Mouse (Mus musculus) CD4-positive, CD25-positive, alpha-beta regulatory T cell, adult 2 months (primary cell): ENCODE data around the gene Cacna1s.

Experiments used
- DNase-seq: peaks from one replicate; pipeline ENCODE4 v3.0.0-alpha.2; 2012; ENCODE audit warnings: low read depth, low spot score

Cacna1s gene

DNA sequence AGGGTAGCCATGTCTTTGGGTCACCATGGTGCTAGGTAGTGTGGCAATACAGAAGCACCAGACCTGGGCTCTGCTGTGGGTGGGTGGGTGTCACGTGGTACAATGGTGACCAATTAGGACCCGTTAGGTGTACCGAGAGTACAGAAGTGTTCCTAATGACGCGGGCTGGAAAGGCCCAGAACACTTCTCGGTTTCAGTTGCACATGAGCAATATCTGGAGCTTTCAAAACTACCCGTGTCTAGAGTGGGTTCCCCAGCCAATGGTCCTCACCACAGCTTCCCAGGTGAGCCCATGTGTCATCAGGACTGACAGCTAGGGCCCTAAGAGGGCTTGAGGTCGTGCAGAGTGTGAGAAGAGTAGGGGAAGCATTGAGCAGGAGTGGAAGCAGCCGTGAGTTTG is 64.5 kb downstream of the Cacna1s start:
- peak; percentile 73 for DNase-seq

GRCm38 (mm10) chr1:136118875-136119274 is 66.3 kb downstream of the Cacna1s start:
- peak; percentile 59 for DNase-seq

DNA sequence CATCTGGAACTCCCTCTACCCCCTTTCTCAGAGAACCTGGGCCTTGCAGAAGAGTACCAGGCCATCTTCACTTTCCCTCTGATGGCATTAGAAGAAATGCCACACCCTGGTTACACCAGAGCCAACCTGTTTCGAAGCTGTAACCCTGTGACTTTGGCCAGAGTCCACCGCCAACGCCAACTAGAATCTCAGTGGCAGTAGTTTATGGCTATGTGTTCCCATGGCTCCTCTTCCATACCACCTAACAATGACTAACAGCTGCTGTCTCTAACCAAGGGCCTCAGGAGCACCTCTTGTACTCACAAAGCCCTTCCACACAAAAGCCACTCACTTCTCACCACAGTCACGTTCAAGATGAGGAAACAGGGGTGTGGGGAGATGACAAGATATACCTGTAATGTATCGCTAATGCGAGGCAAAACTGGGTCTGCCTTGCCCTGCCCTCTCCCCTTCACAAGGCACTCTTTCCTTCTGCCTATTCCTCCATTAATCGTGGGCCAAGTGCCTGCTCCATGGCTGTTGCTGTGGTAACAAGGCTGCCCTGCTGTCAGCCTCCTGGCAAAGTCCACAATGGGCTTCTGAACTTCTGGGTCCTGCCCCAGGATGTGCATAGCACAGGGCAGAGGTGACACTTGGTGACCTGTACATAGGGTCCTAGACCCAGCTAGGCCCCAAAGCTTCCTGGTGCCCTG is 67.2 kb downstream of the Cacna1s start:
- DNase-seq: no peak

DNA sequence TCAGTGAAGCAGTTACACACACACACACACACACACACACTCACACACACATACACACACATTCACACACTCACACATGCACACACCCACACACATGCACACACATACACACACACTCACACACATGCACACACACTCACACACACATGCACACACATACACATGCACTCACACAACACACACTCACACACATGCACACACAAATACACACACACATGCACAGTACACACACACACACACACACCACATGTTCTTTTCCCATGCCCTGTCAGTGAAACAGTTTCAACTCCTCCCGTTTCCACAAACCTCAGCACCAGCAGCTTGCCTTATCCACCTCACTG is 67.7 kb downstream of the Cacna1s start:
- no peak for DNase-seq

- no peak for DNase-seq
These were observed 68.2 kb downstream of the Cacna1s start for GRCm38 (mm10) chr1:136120785-136121184.

GRCm38 (mm10) chr1:136122030-136122429 is 69.5 kb downstream of the Cacna1s start:
- DNase-seq: no peak

DNA sequence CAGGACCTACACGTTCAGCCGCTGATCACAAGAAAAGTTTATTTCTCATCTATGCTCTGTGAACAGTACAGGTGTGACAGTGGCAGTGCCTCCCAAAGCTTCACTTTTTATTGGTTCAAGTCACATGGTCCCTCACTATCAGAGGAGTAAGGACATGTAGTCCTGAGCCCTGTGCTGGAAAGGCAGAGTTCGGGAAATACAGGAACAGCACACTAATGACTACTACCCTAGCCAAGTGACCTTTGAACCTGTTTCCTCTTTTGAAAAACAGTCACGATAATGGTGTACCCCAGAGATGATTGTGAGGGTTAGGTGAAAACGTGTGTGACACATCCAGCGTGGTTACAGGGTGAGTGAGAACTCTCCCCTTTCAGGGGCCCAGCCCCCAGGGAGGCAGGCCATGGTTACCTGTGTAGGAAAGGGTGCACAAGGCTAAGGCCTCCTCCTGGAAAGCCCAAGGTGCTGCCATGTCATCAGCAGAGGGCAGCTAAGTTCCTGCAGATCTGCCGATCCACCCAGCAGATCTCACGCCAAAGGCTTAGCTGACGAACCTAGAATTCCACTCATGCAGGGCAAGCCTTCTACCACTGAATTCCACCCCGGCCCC is 73.7 kb downstream of the Cacna1s start:
- no peak for DNase-seq

- no peak for DNase-seq
These were observed 74.3 kb downstream of the Cacna1s start for GRCm38 (mm10) chr1:136126895-136127294.

- peak; percentile 61 for DNase-seq
These were observed 75.3 kb downstream of the Cacna1s start for GRCm38 (mm10) chr1:136127856-136128255.

- DNase-seq: no peak
These were observed 75.9 kb downstream of the Cacna1s start for GRCm38 (mm10) chr1:136128416-136128815.

DNA sequence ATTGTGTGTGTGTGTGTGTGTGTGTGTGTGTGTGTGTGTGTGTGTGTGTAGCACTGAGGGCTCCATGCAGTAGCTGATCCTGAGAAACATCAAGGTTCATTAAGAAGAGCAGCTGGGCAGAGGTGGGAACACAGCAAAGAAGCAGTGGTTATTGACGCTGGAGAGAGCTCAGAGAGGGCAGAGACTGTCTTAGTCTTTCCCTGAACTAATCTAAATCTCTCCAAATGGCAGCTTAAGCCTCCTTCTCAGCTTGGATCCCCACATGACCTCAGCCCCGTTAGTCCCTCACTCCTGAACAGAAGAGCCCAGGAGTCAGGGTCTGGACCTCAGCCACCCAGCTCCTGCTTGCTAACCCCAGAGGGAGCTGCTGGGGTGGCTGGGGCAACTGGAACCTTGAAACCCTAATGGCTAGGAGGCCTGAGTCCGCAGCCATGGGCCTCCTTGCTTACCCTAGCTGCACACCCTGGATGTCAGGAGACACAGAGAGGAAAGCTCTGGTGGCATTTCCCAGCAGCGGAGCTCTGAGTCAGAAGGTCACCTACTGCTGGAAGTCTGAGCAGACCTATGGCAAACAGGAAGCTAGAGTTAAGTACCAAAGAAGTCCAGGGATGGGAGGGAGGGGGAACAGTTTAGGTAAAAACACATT is 76.5 kb downstream of the Cacna1s start:
- no peak for DNase-seq

- DNase-seq: no peak
These were observed 77.6 kb downstream of the Cacna1s start for GRCm38 (mm10) chr1:136130107-136130506.

GRCm38 (mm10) chr1:136130951-136131558 is 78.5 kb downstream of the Cacna1s start, which contains the start of gene Kif21b:
Kif21b (plus strand) TSS chr1:136131389.
- peak; percentile 95 for DNase-seq

GRCm38 (mm10) chr1:136131603-136132291 is 79.2 kb downstream of the Cacna1s start:
- DNase-seq: peak; percentile 43

DNA sequence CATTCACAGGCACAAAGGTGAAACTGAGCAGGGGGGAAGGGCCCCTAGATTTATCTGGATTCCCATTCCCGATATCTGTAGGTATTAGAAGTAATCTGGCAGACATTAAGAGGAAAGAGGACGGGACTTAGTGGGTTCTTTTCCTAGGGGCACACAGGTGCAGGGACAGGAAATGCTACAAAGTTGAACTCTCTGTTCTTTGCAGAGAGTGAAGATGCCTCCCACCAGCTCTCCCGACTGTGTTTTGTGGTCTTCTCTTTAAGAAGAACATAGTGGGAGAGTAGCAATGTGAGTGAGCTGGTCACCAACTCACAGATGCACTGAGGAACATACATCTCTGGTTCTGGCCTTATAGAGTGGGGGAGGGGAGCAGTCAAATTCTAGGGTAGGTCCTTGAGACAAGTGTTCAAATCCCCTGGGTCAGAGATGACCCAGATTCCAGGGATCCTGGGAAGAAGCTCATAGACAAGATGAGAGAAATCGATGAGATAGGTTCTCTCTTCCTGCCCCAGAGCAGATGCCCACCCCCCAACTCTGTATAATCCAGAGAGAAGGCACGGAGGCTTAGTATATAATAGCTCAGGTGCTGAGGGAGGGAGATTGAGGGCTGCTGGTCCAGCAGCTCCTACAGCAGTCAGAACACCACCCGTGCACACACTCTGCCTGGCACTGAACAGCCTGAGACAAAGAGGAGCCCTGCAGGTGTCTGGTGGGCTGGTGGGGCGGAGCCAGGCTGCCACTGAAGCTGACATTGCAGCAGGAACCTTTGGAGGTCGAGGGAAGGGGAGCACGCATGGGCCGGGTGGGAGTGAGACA is 80.0 kb downstream of the Cacna1s start:
- DNase-seq: peak; percentile 40

DNA sequence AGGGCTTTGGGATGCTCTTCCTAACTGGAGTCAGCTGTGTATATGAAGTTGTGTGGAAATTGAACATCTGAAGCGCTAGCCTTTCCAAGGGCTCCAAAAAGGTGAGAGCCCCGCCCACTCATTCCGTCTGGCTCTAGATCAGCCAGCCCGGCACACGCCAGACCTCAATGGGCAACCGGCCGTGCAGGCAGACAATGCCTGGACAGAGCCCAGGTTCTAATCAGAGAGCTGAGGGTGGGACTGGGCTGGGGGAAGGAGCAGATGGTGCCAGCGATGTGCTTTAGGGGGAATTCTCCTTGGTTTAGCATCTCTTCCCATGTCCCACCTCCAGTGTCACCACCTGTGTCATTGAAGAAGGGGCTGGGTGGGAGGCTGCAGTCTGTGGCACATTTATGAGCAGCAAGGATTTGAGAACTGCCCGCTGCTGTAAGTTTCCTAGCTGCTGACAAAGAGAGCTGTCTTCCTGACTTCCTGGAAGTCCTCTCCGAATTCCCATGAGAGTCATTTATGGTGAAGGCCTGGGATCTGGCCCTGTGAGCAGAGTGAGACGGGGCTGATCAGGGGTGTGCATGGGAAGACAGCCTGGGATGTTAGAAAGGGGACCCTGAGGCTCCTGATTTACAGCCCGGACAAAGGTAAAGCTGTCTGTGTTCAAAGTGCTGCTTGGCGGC is 81.2 kb downstream of the Cacna1s start:
- peak; percentile 28 for DNase-seq

- DNase-seq: no peak
These were observed 82.0 kb downstream of the Cacna1s start for GRCm38 (mm10) chr1:136134547-136134946.

GRCm38 (mm10) chr1:136135046-136135445 is 82.5 kb downstream of the Cacna1s start:
- peak; percentile 89 for DNase-seq

- DNase-seq: peak; percentile 48
These were observed 83.4 kb downstream of the Cacna1s start for GRCm38 (mm10) chr1:136135777-136136444.

- DNase-seq: peak; percentile 28
These were observed 84.0 kb downstream of the Cacna1s start for GRCm38 (mm10) chr1:136136547-136136946.
